Mouse (Mus musculus) urinary bladder, postnatal 36 days (tissue): Measurements from ENCODE around the gene Nedd4.
"Not testable (repeated sequence)": the region's sequence is repeated elsewhere in the genome, so short reads cannot be mapped to it uniquely, and the experiment has no call there.

Experiments used
- DNase-seq, 2 experiments: peaks; one replicate each; pipeline ENCODE4 v3.0.0; 2022; ENCODE audit warnings: low spot score in 2 of 2, mixed read lengths in 1 of 2

The Nedd4 gene

DNA sequence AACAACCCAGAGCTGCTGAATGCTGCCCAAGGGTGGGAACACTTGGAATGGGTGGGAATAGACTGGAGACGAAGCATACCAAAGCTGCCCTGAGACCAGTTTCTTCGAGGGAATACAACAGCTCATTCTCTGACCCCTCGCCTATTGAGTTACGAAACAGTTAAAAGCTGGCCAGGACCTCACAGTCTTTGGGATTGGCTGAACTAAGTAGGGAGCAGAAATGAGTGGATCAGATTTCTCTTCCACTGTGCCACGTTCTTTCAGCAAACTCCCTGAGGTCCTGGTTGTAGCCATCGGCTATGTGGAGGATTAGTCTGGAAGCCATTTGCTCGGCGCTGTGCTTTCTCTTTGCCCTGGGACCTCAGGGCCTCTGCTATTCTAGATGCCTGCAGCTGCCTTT lies 9.2 kb upstream of the Nedd4 start:
- DNase-seq, result peak in 1 of 2 experiments; percentile 48

GRCm38 (mm10) chr9:72653533-72653932 lies 8.6 kb upstream of the Nedd4 start:
- DNase-seq, result no peak

DNA sequence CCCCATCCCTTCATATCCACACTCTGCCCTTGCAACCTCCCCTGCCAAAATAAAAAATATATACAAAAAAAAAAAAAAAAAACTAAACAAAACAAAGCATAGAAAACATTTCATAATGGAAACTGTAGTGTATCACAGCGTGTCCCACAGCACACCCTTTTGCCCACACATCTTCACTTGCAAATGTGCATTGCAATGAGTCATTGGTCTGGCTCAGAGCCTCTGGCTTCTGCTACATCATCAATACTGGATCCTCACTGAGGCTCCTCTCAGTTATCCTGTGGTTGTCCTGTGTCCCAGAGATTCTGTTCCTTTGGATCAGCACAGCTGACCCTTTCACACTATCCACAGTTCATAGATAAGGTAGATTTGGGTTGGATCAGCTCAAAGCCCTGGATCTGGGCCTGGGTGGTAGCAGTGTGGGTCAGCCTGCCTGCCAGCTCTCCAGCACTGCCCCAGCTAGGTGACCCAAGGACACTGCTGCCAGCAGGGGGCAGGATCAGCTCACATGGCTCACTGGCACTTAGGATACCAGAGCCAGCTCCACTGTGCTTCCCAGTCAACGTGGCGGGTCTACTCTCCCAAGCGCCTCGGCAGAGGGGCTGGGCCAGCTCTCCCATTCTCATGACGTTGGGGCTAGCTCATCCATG lies 7.4 kb upstream of the Nedd4 start:
- peak in 1 of 2 experiments; percentile 74 for DNase-seq

DNA sequence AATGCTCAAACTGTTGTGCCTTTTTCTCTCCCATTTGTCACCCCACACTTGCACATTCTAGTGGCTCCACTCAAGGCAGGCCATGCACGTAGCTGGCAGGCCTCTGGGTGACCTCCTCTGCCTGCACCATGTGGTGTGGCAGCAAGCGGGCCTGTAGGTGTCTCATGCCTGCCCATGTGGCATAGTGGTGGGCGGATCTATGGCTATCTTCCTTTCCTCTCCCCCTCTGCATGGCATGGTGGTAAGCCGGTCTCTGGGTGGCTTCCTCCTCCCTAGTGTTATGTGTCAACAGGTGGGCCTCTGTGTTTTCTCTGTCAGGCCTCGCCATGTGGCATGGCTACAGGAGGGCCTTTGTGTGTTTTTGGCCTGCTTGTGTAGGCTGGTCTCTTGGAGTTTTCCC lies 6.5 kb upstream of the Nedd4 start:
- no peak for DNase-seq

DNA sequence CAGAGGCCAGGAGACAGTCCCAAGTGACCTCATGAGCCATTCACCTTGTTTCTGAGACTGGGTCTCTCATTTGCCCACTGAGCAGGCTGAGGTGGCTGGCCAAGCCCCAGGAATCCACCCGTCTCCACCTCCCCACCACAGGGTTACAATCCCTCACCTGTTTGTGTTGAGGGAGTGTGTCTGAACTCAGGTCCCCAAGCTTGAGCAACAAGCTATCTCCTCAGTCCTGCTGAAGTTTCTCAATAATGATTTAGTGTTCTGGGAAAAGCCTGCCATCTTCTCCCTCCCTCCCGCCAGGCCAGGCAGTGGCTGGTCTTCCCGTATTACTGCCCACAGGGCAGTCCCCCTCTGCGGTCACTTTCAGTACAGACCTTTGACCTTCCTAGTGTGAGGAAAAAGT lies 5.7 kb upstream of the Nedd4 start:
- DNase-seq, result no peak

DNA sequence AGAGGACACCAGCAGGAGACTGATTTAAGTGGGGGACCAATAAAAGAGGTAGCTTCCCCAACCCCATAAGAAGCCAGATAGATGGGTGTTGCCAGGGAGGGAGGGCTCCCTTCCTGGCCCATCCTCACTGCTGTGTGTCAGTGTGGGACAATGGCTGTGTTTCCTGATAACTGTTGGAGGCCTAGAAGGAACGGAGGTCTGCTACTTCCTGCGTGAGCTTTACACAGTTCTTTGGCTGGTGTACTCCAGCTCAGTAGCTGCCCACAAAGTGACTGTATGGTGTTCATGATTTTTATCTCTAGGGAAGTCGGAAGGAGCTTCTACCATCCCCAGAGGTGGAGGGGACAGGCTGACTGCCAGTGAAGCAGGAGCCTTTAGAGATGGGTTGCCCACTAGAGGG lies 5.2 kb upstream of the Nedd4 start:
- no peak for DNase-seq

- DNase-seq, result no peak
Measured at GRCm38 (mm10) chr9:72657694-72658093, 4.5 kb upstream of the Nedd4 start.

- no peak for DNase-seq
Measured at GRCm38 (mm10) chr9:72660139-72660538, 2.0 kb upstream of the Nedd4 start.

DNA sequence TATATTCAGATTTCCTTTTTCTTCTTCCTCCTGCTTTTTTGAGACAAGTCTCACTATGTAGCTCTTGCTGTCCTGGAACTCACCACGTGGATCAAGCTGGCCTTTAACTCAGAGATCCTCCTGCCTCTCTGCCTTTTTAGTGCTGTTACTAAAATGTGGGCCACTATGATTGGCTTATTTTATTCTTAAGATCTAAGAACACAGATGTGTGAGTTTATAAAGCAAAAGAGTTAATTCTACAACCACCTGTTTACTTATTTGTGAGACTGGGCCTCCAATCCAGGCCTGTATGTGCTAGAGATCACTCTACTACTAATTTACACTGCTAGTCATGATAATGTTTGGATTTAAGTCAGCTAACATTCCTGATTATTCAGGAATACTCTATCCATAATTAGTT lies 1.2 kb upstream of the Nedd4 start:
- DNase-seq, result no peak

DNA sequence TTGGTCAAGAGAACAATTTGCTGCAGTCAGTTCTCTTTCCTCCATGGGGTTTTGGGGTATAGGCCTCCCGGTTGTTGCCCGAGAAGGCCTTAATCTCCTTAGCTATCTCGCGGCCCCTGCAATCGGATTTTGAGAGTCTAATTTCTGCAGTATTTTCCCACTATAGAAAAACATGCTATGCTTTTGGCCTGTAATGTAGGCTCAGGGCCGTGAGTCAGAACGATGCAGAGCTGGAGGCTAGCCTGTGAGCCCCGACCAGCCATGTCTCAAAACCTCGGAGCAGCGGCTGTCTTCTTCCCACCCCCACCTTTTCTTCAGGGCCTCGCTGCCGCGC lies 618 bp upstream of the Nedd4 start:
- no peak for DNase-seq

- peak in 1 of 2 experiments; percentile 79 for DNase-seq
Measured at GRCm38 (mm10) chr9:72662691-72663533, 766 bp downstream of the Nedd4 start.

- no peak for DNase-seq
Measured at GRCm38 (mm10) chr9:72663534-72663918, 1.4 kb downstream of the Nedd4 start.

GRCm38 (mm10) chr9:72664409-72665351 lies 2.5 kb downstream of the Nedd4 start:
- no peak for DNase-seq

DNA sequence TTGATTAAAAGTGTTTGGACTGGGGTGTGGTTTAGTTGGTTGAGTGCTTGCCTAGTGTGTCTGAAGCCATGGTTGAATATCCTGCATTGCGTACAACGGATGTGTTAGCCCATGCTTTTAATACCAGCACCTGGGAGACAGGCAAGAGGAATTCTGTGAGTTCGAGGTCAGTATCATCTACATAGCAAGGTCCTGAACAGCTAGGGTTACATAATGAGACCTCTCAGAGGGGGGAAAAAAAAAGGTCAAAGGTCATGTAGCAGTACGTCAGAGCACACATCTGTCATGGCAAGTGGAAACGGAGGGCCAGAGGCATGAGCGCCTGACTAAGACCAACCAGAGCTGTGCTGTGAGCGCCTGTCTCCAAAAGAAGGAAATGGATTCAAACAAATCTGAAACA lies 3.4 kb downstream of the Nedd4 start:
- DNase-seq, result no peak

- DNase-seq, result not testable (repeated sequence)
Measured at GRCm38 (mm10) chr9:72666352-72667021, 4.3 kb downstream of the Nedd4 start.

- no peak for DNase-seq
Measured at GRCm38 (mm10) chr9:72667126-72667525, 5.0 kb downstream of the Nedd4 start.

DNA sequence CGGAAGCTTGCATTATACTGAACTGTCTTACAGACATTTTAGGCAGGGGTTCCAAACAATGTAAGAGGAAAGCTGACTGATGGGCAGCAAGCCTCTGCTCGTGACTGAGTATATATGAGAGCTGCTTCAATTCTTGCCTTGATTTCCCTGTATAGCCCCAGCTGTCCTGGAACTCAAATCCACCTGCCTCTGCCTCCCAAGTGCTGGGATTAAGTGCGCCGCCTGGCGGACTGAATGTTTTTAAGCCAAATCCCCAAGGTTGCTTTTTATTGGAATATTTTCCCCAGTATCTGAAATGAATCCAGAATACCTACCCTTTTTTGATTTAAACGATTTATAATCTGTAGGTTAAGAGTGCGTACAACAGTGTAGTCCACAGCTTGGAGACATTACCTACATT lies 7.2 kb downstream of the Nedd4 start:
- DNase-seq, result no peak

DNA sequence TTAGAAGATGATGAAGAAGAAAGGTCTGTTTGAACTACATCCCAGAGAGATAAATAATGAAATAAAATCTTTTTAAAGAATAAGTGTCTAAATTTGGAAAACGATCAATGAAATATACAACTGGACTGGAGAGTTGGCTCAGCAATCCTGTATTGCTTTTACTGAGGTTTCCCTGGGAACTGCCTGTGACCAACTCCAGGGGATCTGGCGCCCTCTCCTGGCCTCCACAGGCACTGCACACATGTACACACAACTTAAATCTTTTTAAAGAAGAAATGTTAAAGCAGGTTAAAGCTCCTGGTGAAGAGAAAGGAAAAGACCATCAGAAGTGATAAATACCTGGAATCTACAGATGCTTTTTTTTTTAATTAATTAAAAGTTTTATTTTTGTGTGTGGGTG lies 10.2 kb downstream of the Nedd4 start:
- DNase-seq, result peak; percentile 63 to 79

- DNase-seq, result no peak
Measured at GRCm38 (mm10) chr9:72674957-72675744, 13.0 kb downstream of the Nedd4 start.

DNA sequence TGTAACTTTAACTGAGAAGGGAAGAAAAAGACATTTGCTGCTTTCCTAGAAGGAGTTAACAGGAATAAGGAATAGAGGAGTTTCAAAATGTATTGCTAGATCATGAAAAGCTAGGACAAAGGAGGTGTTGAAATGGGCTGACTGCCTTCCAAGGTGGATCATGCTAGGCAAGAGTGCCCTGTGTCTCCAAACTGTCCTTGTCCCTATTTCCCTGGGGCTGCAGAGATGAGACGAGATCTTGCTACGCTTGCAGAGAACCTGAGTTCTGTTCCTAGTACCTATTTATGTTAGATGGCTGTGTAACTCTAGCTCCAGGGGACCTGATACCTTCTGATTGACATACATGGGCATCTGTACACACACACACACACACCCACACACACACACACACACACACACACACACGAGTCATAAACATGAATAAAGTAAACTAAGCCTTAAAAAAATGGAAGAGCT lies 13.6 kb downstream of the Nedd4 start:
- no peak for DNase-seq

GRCm38 (mm10) chr9:72677659-72678058 lies 15.5 kb downstream of the Nedd4 start:
- no peak for DNase-seq
